9 mouse cellular contexts compared by ENCODE assay signal in the genomic region with DNA sequence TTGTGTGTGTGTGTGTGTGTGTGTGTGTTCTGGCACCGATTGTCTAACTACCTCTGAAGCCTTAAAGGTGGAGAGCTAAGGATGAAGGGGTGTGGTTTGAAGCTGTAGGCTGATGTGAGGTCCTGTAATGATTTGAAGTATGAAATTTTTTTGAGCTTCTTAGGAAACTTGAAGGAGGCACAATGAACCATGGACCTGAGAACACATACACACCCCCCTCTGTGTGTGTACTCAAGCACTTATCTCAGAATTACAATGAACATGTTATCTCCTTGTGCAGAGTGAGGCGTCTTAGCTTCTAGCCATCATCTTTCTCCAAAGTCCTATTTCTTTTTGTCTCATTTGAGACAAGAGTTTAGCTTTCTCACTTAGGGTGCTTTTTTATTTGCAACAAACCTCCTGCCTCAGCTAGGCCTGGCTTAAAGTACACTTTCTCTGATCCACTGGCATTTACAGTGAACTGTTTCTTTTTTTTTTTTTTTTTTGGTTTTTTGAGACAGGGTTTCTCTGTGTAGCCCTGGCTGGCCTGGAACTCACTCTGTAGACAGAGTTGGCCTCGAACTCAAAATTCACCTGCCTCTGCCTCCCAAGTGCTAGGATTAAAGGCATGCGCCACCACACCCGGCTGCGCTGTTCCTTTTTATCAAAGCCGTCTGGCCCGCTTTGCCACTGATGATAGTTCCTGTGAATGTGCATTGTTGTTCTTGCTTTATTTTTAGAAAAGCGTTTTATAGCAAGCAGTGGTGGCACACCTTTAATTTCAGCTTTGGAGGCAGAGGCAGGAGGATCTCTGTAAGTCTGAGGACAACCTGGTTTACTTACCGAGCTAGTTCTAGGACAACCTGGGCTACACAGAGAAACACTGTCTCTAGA. TPM values are rescaled to one million over a fixed set of nuclear protein-coding genes. Genes with fewer than 3 reads are reported as not detected.
DNase-seq lines count a peak whose midpoint lies in the region; ATAC-seq lines count a peak whose summit lies in the region.
"Had no signal": no experiment of that assay in that cellular context is flagged by ENCODE, and none has a peak within 500 bp of the region (broad histone marks: within the 10 kb centered on the region; RNA-seq: fewer than 3 reads in every experiment).

No protein-coding gene starts in this region.

- no peaks in the 10 kb centered on the region for H3K36me3 ChIP-seq in heart, embryonic 16.5 days (ENCODE audit: control insufficient read depth, insufficient read depth)
- no peaks in the 10 kb centered on the region for H3K36me3 ChIP-seq in hindbrain, embryonic 13.5 days
- H3K36me3 ChIP-seq in midbrain, embryonic 11.5 days (ENCODE audit: control insufficient read depth, insufficient read depth, low read length), result no peaks in the 10 kb centered on the region

- DNase-seq in heart, postnatal 25 days (ENCODE audit: low spot score), result no peak
- peak; percentile 54 for DNase-seq in ZHBTc4 (ENCODE audit: low read depth, low spot score)
- no peak for DNase-seq in midbrain, embryonic 11.5 days (ENCODE audit: low spot score, missing footprints)
- DNase-seq in ovary, postnatal 14 days (ENCODE audit: low spot score), result no peak
- no peak for DNase-seq in spleen, adult 12 weeks (ENCODE audit: low spot score)
- no peak for DNase-seq in embryo, embryonic 11 days

- H3K4me1 ChIP-seq in heart, embryonic 16.5 days (ENCODE audit: control insufficient read depth, insufficient read depth, low read length), result peaks cover 28% of the 10 kb centered on the region
- H3K4me1 ChIP-seq in hindbrain, embryonic 13.5 days (replicated peaks), result peaks cover 28% of the 10 kb centered on the region
- peaks cover 8% of the 10 kb centered on the region for H3K4me1 ChIP-seq in midbrain, embryonic 11.5 days (ENCODE audit: control insufficient read depth, insufficient read depth, low read length)

- 70% methylated on average over 10 of the region's 10 CpGs for WGBS in heart, embryonic 16.5 days
- WGBS in hindbrain, embryonic 13.5 days, result 80% methylated on average over 10 of the region's 10 CpGs
- 81% methylated on average over 10 of the region's 10 CpGs for WGBS in midbrain, embryonic 11.5 days

- H3K9ac ChIP-seq in heart, embryonic 16.5 days (ENCODE audit: low read length), result peak overlapping the region; percentile 42; the same call in 1 of the 2 replicates
- H3K9ac ChIP-seq in hindbrain, embryonic 13.5 days, result peak overlapping the region; percentile 51; the same call in 1 of the 2 replicates
- H3K9ac ChIP-seq in midbrain, embryonic 11.5 days (ENCODE audit: low read length), result peak overlapping the region; percentile 46; the same call in 1 of the 2 replicates

- peak overlapping the region; percentile 67 for H3K27ac ChIP-seq in heart, embryonic 16.5 days (ENCODE audit: low read length)
- H3K27ac ChIP-seq in hindbrain, embryonic 13.5 days, result peak overlapping the region; percentile 79
- H3K27ac ChIP-seq in midbrain, embryonic 11.5 days (ENCODE audit: low read depth, low read length), result no peak overlapping the region; the same call in 1 of the 2 replicates

- no peak for ATAC-seq in heart, embryonic 16.5 days (replicated peaks; ENCODE audit: extremely low read depth, insufficient read depth, low FRiP score)
- no peak for ATAC-seq in hindbrain, embryonic 13.5 days (ENCODE audit: low FRiP score)
- ATAC-seq in midbrain, embryonic 11.5 days (ENCODE audit: low FRiP score), result no peak

- H3K4me3 ChIP-seq in heart, embryonic 16.5 days (ENCODE audit: low read length), result peak overlapping the region; percentile 52; the same call in 1 of the 2 replicates
- peak overlapping the region; percentile 48 for H3K4me3 ChIP-seq in hindbrain, embryonic 13.5 days
- H3K4me3 ChIP-seq in midbrain, embryonic 11.5 days (ENCODE audit: low read depth, low read length), result peak overlapping the region; percentile 34

- H3K4me2 ChIP-seq in heart, embryonic 16.5 days (ENCODE audit: low read depth, low read length), result peak overlapping the region; percentile 69
- H3K4me2 ChIP-seq in hindbrain, embryonic 13.5 days, result peak overlapping the region; percentile 84
- peak overlapping the region; percentile 59 for H3K4me2 ChIP-seq in midbrain, embryonic 11.5 days

- H3K9me3 ChIP-seq in heart, embryonic 16.5 days (replicated peaks; ENCODE audit: control insufficient read depth, low read length), result no peaks in the 10 kb centered on the region
- no peaks in the 10 kb centered on the region for H3K9me3 ChIP-seq in hindbrain, embryonic 13.5 days
- no peaks in the 10 kb centered on the region for H3K9me3 ChIP-seq in midbrain, embryonic 11.5 days (ENCODE audit: control insufficient read depth, low read length)

- intact Hi-C loops in heart, postnatal 25 days (cut with DNase I), result no loop called here

- H3K27me3 ChIP-seq in heart, embryonic 16.5 days (ENCODE audit: control insufficient read depth, insufficient read depth, low read length), result no peaks in the 10 kb centered on the region
- H3K27me3 ChIP-seq in hindbrain, embryonic 13.5 days, result no peaks in the 10 kb centered on the region
- no peaks in the 10 kb centered on the region for H3K27me3 ChIP-seq in midbrain, embryonic 11.5 days (ENCODE audit: control insufficient read depth, insufficient read depth, low read length)
- H3K27me3 ChIP-seq: Patski had no signal

RNA-seq across cellular contexts. Expression of a gene that starts 1.1 kb away (rescaled TPM):
- 97.7 and 102 TPM in 2 replicates for polyA plus RNA-seq in heart, embryonic 16.5 days (2015; fragmentation: Nextera tagmentation; extraction: Ambion mirVana)
- total RNA-seq in heart, postnatal 25 days (2021), result 100 to 1,000 TPM; 188 to 200 TPM
- polyA plus RNA-seq in hindbrain, embryonic 13.5 days (2015; fragmentation: Nextera tagmentation; extraction: Ambion mirVana), result 19.8 and 20.8 TPM in 2 replicates
- polyA plus RNA-seq in midbrain, embryonic 11.5 days (2014; fragmentation: Nextera tagmentation; extraction: Ambion mirVana), result 22.5 and 24.7 TPM in 2 replicates

RNA-seq across cellular contexts. Expression of a gene that starts 14.1 kb away (rescaled TPM):
- polyA plus RNA-seq in heart, embryonic 16.5 days (2015; fragmentation: Nextera tagmentation; extraction: Ambion mirVana), result 0.66 and 0.87 TPM in 2 replicates
- under 1 TPM; 0.18 to 0.59 TPM for total RNA-seq in heart, postnatal 25 days (2021)
- polyA plus RNA-seq in hindbrain, embryonic 13.5 days (2015; fragmentation: Nextera tagmentation; extraction: Ambion mirVana), result 0.25 and 0.45 TPM in 2 replicates
- polyA plus RNA-seq in midbrain, embryonic 11.5 days (2014; fragmentation: Nextera tagmentation; extraction: Ambion mirVana), result 0.10 and 0.12 TPM in 2 replicates

RNA-seq across cellular contexts. Expression of a gene that starts 42.7 kb away (rescaled TPM):
- 1.3 and 1.8 TPM in 2 replicates for polyA plus RNA-seq in heart, embryonic 16.5 days (2015; fragmentation: Nextera tagmentation; extraction: Ambion mirVana)
- 1 to 10 TPM; 2.2 to 4.7 TPM for total RNA-seq in heart, postnatal 25 days (2021)
- 2.4 and 4.3 TPM in 2 replicates for polyA plus RNA-seq in hindbrain, embryonic 13.5 days (2015; fragmentation: Nextera tagmentation; extraction: Ambion mirVana)
- 0.08 and 0.26 TPM in 2 replicates for polyA plus RNA-seq in midbrain, embryonic 11.5 days (2014; fragmentation: Nextera tagmentation; extraction: Ambion mirVana)

RNA-seq across cellular contexts. Expression of a gene that starts 42.8 kb away (rescaled TPM):
- polyA plus RNA-seq in heart, embryonic 16.5 days (2015; fragmentation: Nextera tagmentation; extraction: Ambion mirVana), result 25.0 and 27.1 TPM in 2 replicates
- total RNA-seq in heart, postnatal 25 days (2021), result 10 to 100 TPM; 22.7 to 23.9 TPM
- 13.9 and 14.3 TPM in 2 replicates for polyA plus RNA-seq in hindbrain, embryonic 13.5 days (2015; fragmentation: Nextera tagmentation; extraction: Ambion mirVana)
- polyA plus RNA-seq in midbrain, embryonic 11.5 days (2014; fragmentation: Nextera tagmentation; extraction: Ambion mirVana), result 16.3 and 17.1 TPM in 2 replicates

RNA-seq across cellular contexts. Expression of a gene that starts 46.5 kb away (rescaled TPM):
- polyA plus RNA-seq in heart, embryonic 16.5 days (2015; fragmentation: Nextera tagmentation; extraction: Ambion mirVana), result 1.5 and 1.7 TPM in 2 replicates
- not detected for total RNA-seq in heart, postnatal 25 days (2021)
- polyA plus RNA-seq in hindbrain, embryonic 13.5 days (2015; fragmentation: Nextera tagmentation; extraction: Ambion mirVana), result not detected in 2 replicates
- not detected in 2 replicates for polyA plus RNA-seq in midbrain, embryonic 11.5 days (2014; fragmentation: Nextera tagmentation; extraction: Ambion mirVana)
